Mouse (Mus musculus): ENCODE results near the gene Lrrc38. TPM values are rescaled to one million over a fixed set of nuclear protein-coding genes. Genes with fewer than 3 reads are reported as not detected.

Lrrc38 gene
- polyA plus RNA-seq (2014; fragmentation: Nextera tagmentation; extraction: Ambion mirVana): 0.11 and 0.41 TPM in 2 replicates

DNA sequence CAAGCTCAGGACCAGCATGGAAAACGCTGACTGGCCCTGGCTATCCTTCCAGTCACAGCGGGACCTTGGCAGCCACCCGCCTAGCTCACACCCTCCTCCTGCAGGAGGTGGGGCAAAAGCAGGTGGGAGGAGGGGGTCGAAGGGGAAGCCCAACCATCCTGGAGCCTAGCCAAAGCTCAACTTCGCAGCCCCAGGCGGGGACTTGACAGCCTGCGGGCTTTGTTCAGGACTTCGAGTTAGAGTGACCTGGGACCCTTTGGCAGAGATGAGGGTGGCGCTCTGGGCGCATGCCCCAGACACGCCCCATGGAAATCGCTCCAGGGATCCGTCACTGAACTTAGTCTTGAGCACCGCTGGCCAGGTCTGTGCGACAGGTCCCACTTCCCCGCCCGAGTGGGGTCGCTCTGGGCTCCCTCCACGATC, at the start of gene Lrrc38:
Lrrc38 (plus strand) TSS at position 274 of the 423 bp plus-strand sequence.
- Histone ChIP-seq H3K4me1 (ENCODE audit: control insufficient read depth, insufficient read depth, low read length) (peaks cover 7% of the 10 kb centered on the region), H3K9ac (ENCODE audit: low read length) (peak within 1 kb of the TSS; percentile 56), H3K36me3 (ENCODE audit: control insufficient read depth, insufficient read depth, low read length) (no peaks in the 10 kb centered on the region), H3K27me3 (ENCODE audit: control insufficient read depth, insufficient read depth, low read length) (peaks cover 40% of the 10 kb centered on the region), H3K4me2 (ENCODE audit: low read depth, severe bottlenecking) (peak within 1 kb of the TSS; percentile 97), H3K9me3 (ENCODE audit: control insufficient read depth, low read length) (no peaks in the 10 kb centered on the region), H3K4me3 (ENCODE audit: low read depth, low read length) (peak within 1 kb of the TSS; percentile 53), H3K27ac (replicated peaks; ENCODE audit: low read depth, low read length) (no peak within 1 kb of the TSS)
- ATAC-seq (ENCODE audit: insufficient number of reproducible peaks, low FRiP score, low TSS enrichment, low read depth): no peak
- peak; percentile 55 for DNase-seq (ENCODE audit: low spot score)
- under 1% methylated on average over 19 of the region's 19 CpGs for WGBS

DNA sequence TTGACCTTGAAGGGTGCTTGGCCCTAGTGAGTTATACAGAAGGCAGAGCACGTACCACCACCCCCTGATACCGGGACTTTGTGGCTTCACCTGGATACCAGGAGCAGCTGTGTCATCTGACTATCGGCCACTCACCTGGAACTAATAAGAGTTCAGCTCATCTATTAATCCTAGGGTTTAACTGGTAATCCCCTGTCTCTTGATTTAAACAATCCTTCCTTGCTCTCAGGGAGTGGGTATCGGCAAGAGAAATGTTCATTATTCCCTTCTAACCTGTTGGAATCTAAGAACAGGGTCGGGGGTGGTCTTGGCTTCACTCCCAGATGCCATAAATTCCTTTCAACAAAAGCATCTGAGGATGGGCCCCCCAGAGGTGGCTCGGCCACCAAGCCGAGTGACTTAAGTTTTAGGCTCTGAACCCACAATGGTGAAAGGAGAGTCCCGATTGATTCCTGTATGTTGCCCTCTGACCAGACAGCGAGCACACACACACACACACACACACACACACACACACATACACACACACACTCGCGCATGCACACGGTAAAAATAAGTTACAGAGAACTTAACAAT, 49.4 kb upstream of the Lrrc38 start:
- peak overlapping the region; percentile 73 for H3K4me2 ChIP-seq (ENCODE audit: low read depth, severe bottlenecking)
- ATAC-seq (ENCODE audit: insufficient number of reproducible peaks, low FRiP score, low TSS enrichment, low read depth): no peak
- DNase-seq (ENCODE audit: low spot score): peak; percentile 52
- no peaks in the 10 kb centered on the region for H3K27me3 ChIP-seq (ENCODE audit: control insufficient read depth, insufficient read depth, low read length)
- peaks cover 17% of the 10 kb centered on the region for H3K4me1 ChIP-seq (ENCODE audit: control insufficient read depth, insufficient read depth, low read length)
- 11% methylated on average over 12 of the region's 12 CpGs for WGBS
- peak overlapping the region; percentile 55; the same call in 1 of the 2 replicates for H3K9ac ChIP-seq (ENCODE audit: low read length)
- H3K27ac ChIP-seq (replicated peaks; ENCODE audit: low read depth, low read length): no peak overlapping the region
- no peaks in the 10 kb centered on the region for H3K9me3 ChIP-seq (ENCODE audit: control insufficient read depth, low read length)
- no peaks in the 10 kb centered on the region for H3K36me3 ChIP-seq (ENCODE audit: control insufficient read depth, insufficient read depth, low read length)
- H3K4me3 ChIP-seq (ENCODE audit: low read depth, low read length): peak overlapping the region; percentile 34

DNA sequence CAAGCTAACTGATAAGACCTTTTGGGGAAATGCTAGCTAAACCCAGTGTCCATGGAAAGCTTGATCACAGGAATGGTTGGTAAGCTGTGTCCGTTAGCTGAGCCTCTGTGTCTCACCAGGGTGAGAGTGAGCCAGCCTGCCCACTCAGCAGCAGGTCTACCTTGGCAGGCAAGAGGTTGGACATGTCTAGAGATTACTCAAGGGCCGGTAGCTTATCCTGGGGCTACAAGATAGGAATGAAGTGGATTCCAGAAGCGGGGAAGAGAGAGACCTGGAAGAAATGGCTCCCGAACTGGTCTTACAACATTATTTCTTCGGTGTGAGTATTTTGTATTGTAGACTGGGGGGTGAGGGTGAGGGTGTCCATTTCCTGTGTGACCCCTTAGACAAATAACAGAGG, 48.5 kb upstream of the Lrrc38 start:
- Histone ChIP-seq H3K36me3 (ENCODE audit: control insufficient read depth, insufficient read depth, low read length) (no peaks in the 10 kb centered on the region), H3K9ac (ENCODE audit: low read length) (no peak overlapping the region), H3K4me2 (ENCODE audit: low read depth, severe bottlenecking) (peak overlapping the region; percentile 73; the same call in 1 of the 2 replicates), H3K9me3 (ENCODE audit: control insufficient read depth, low read length) (no peaks in the 10 kb centered on the region), H3K27ac (replicated peaks; ENCODE audit: low read depth, low read length) (no peak overlapping the region), H3K4me3 (ENCODE audit: low read depth, low read length) (peak overlapping the region; percentile 34; the same call in 1 of the 2 replicates), H3K4me1 (ENCODE audit: control insufficient read depth, insufficient read depth, low read length) (peaks cover 15% of the 10 kb centered on the region), H3K27me3 (ENCODE audit: control insufficient read depth, insufficient read depth, low read length) (no peaks in the 10 kb centered on the region)
- DNase-seq (ENCODE audit: low spot score) (no peak), ATAC-seq (ENCODE audit: insufficient number of reproducible peaks, low FRiP score, low TSS enrichment, low read depth) (no peak)
- WGBS: 58% methylated on average over 5 of the region's 5 CpGs

DNA sequence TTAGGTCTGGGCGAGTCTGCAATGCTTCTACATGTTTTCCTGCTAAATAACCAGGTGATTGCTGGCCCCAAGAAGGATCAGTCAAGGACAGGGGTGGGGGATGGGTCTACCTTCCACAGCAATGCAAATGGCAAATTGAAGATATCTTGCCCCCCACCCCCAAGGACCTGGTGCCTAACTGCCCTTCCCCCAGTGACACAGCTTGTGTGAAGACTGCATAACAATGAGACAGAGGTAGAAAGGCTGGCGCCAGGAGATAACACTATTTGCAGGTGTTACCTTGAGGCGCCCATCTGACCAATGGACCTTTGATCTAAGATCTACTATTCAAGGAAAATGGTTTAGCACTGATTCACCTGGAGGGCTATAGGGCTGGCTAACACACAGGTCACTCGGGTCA, 47.7 kb upstream of the Lrrc38 start:
- H3K36me3 ChIP-seq (ENCODE audit: control insufficient read depth, insufficient read depth, low read length): no peaks in the 10 kb centered on the region
- H3K9ac ChIP-seq (ENCODE audit: low read length): no peak overlapping the region
- no peak for DNase-seq (ENCODE audit: low spot score)
- H3K9me3 ChIP-seq (ENCODE audit: control insufficient read depth, low read length): no peaks in the 10 kb centered on the region
- WGBS: 42% methylated on average over 4 of the region's 4 CpGs
- peaks cover 12% of the 10 kb centered on the region for H3K4me1 ChIP-seq (ENCODE audit: control insufficient read depth, insufficient read depth, low read length)
- no peak for ATAC-seq (ENCODE audit: insufficient number of reproducible peaks, low FRiP score, low TSS enrichment, low read depth)
- no peak overlapping the region for H3K27ac ChIP-seq (replicated peaks; ENCODE audit: low read depth, low read length)
- no peak overlapping the region for H3K4me2 ChIP-seq (ENCODE audit: low read depth, severe bottlenecking)
- no peak overlapping the region for H3K4me3 ChIP-seq (ENCODE audit: low read depth, low read length)
- no peaks in the 10 kb centered on the region for H3K27me3 ChIP-seq (ENCODE audit: control insufficient read depth, insufficient read depth, low read length)

DNA sequence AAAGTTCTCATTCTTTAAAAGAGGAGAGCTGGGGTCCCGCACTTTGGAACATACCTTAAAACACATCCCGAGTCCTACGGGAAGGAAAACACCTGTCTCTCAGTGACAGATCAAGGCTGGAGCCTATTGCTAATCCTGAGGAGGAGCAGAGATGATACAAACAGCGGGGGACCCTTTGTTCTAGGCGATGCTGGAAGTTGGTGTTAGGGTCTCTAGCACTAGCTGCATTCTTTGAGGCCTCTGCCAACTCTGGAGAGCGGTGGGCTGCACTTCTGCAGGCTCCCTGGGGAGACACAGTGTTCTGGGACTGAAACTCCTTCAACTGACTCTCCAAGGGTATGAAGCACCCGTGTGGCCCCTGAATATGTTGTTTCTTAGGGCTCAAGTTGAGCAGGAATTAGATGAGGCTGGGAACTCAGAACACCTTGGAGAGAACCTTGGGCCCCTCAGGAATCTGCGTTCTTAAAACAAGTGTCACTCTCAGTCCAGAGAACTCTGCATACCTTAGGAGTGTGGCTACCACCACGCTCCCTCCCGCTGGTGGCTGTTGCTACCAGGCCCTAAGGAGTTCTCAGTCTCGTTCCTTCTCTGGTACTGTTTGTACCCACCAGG, 47.2 kb upstream of the Lrrc38 start:
- no peak overlapping the region for H3K4me3 ChIP-seq (ENCODE audit: low read depth, low read length)
- H3K4me1 ChIP-seq (ENCODE audit: control insufficient read depth, insufficient read depth, low read length): peaks cover 7% of the 10 kb centered on the region
- ATAC-seq (ENCODE audit: insufficient number of reproducible peaks, low FRiP score, low TSS enrichment, low read depth) (no peak), DNase-seq (ENCODE audit: low spot score) (no peak)
- no peaks in the 10 kb centered on the region for H3K36me3 ChIP-seq (ENCODE audit: control insufficient read depth, insufficient read depth, low read length)
- no peaks in the 10 kb centered on the region for H3K27me3 ChIP-seq (ENCODE audit: control insufficient read depth, insufficient read depth, low read length)
- 43% methylated on average over 11 of the region's 11 CpGs for WGBS
- no peak overlapping the region for H3K9ac ChIP-seq (ENCODE audit: low read length)
- H3K4me2 ChIP-seq (ENCODE audit: low read depth, severe bottlenecking): no peak overlapping the region
- no peak overlapping the region for H3K27ac ChIP-seq (replicated peaks; ENCODE audit: low read depth, low read length)
- H3K9me3 ChIP-seq (ENCODE audit: control insufficient read depth, low read length): no peaks in the 10 kb centered on the region

DNA sequence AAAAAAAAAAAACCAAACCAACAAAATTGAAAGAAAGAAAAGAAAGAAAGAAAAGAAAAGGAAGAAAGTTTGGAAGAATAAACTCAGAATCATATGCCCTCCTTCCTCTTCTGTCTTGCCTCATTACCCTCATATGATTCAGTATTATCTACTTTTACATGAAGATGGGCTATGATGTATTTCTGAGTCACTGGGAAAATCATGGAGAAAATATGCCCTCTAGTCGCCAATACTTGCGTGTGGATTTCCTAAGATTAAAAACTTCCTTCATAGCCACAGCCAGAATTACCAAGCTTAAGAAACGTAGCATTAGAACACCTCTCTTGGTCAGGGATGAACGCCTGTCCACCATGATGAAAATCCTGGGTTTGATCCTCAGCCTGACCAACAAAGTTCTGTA, 44.5 kb upstream of the Lrrc38 start:
- no peaks in the 10 kb centered on the region for H3K9me3 ChIP-seq (ENCODE audit: control insufficient read depth, low read length)
- no peak overlapping the region for H3K4me2 ChIP-seq (ENCODE audit: low read depth, severe bottlenecking)
- H3K27me3 ChIP-seq (ENCODE audit: control insufficient read depth, insufficient read depth, low read length): no peaks in the 10 kb centered on the region
- no peaks in the 10 kb centered on the region for H3K36me3 ChIP-seq (ENCODE audit: control insufficient read depth, insufficient read depth, low read length)
- WGBS: 90% methylated on average over 4 of the region's 4 CpGs
- DNase-seq (ENCODE audit: low spot score) (no peak), ATAC-seq (ENCODE audit: insufficient number of reproducible peaks, low FRiP score, low TSS enrichment, low read depth) (no peak)
- no peak overlapping the region for H3K27ac ChIP-seq (replicated peaks; ENCODE audit: low read depth, low read length)
- H3K9ac ChIP-seq (ENCODE audit: low read length): no peak overlapping the region
- no peak overlapping the region for H3K4me3 ChIP-seq (ENCODE audit: low read depth, low read length)
- no peaks in the 10 kb centered on the region for H3K4me1 ChIP-seq (ENCODE audit: control insufficient read depth, insufficient read depth, low read length)

DNA sequence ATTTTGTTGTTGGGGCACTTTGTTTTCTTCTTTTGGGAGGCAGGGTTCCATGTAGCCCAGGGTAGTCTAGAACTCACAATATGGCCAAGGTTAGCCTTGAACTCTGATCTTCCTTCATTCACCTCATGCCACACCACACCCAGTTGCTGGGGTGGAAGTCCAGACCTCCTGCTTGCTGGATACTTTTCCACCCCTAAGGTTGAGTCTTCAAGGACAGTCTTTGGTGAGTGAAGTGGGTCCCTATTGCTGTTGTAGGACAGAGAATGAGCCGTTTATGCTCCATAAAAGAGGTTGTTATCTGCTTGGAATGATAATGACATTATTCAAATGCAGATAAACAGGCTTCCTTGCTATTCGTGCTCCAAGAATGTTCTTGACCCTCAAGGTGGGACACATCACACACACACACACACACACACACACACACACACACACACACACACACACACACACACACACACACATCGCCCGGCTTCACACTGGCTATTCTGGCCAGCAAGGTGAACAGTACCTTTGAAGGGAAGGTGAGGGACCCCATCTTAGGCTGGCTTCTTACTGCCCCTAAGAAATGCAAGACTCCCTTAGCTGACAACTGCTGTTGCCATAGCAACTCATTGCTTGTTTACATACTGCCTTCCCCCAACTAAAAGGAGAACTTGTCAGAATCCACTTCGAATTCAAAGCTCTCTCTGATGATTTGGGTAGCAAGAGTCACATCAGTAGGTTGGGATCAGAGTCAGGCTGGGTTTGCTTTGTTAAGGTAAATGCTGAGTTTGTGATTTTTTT, 43.4 kb upstream of the Lrrc38 start:
- Histone ChIP-seq H3K4me2 (ENCODE audit: low read depth, severe bottlenecking) (no peak overlapping the region), H3K4me1 (ENCODE audit: control insufficient read depth, insufficient read depth, low read length) (no peaks in the 10 kb centered on the region), H3K36me3 (ENCODE audit: control insufficient read depth, insufficient read depth, low read length) (no peaks in the 10 kb centered on the region), H3K4me3 (ENCODE audit: low read depth, low read length) (no peak overlapping the region), H3K27me3 (ENCODE audit: control insufficient read depth, insufficient read depth, low read length) (no peaks in the 10 kb centered on the region), H3K27ac (replicated peaks; ENCODE audit: low read depth, low read length) (no peak overlapping the region), H3K9ac (ENCODE audit: low read length) (no peak overlapping the region), H3K9me3 (ENCODE audit: control insufficient read depth, low read length) (no peaks in the 10 kb centered on the region)
- no peak for DNase-seq (ENCODE audit: low spot score)
- ATAC-seq (ENCODE audit: insufficient number of reproducible peaks, low FRiP score, low TSS enrichment, low read depth): no peak
- 48% methylated on average over 4 of the region's 5 CpGs for WGBS

DNA sequence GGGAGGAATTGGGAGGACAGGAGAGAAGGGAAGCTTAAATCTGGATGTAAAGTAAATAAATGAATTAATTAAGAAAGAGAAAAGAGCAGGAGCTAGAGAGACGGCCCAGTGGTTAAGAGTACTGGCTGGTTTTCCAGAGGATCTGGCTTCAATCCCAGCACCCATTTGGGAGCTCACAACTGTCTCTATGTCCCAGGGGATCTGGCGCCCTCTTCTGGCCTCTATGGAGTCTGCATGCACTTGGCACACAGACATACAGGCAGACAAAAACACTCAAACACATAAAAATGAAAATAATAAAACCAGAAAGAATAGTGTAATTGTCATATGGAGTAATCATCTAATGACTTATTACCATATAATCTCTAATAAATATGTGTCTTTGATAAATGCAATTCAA, 38.2 kb upstream of the Lrrc38 start:
- no peak for DNase-seq (ENCODE audit: low spot score)
- no peak for ATAC-seq (ENCODE audit: insufficient number of reproducible peaks, low FRiP score, low TSS enrichment, low read depth)
- 58% methylated on average over 2 of the region's 2 CpGs for WGBS
- no peaks in the 10 kb centered on the region for H3K27me3 ChIP-seq (ENCODE audit: control insufficient read depth, insufficient read depth, low read length)
- H3K4me1 ChIP-seq (ENCODE audit: control insufficient read depth, insufficient read depth, low read length): no peaks in the 10 kb centered on the region
- H3K4me3 ChIP-seq (ENCODE audit: low read depth, low read length): no peak overlapping the region
- H3K9ac ChIP-seq (ENCODE audit: low read length): no peak overlapping the region
- H3K27ac ChIP-seq (replicated peaks; ENCODE audit: low read depth, low read length): no peak overlapping the region
- H3K4me2 ChIP-seq (ENCODE audit: low read depth, severe bottlenecking): no peak overlapping the region
- no peaks in the 10 kb centered on the region for H3K36me3 ChIP-seq (ENCODE audit: control insufficient read depth, insufficient read depth, low read length)
- no peaks in the 10 kb centered on the region for H3K9me3 ChIP-seq (ENCODE audit: control insufficient read depth, low read length)

Measured in limb, embryonic 11.5 days (tissue).